Mouse (Mus musculus) B cell, adult 67 days (primary cell): ENCODE measurements around the gene Mptx2. TPM values are rescaled to one million over a fixed set of nuclear protein-coding genes. Genes with fewer than 3 reads are reported as not detected.

ENCODE experiments used
- total RNA-seq, 2 experiments: library from RNA; stranded (reverse); gene quantifications; 4 replicates each; pipeline ENCODE4 v1.2.4; 2023

Gene Mptx2
- not detected for total RNA-seq

GRCm38 (mm10) chr1:173277677-173278076 lies at the start of gene Mptx2:
Mptx2 (minus strand) TSS chr1:173277777.

GRCm38 (mm10) chr1:173265701-173266100 lies 11.9 kb downstream of the Mptx2 start, which contains the start of gene Olfr418:
Olfr418 (plus strand) TSS chr1:173266001.

DNA sequence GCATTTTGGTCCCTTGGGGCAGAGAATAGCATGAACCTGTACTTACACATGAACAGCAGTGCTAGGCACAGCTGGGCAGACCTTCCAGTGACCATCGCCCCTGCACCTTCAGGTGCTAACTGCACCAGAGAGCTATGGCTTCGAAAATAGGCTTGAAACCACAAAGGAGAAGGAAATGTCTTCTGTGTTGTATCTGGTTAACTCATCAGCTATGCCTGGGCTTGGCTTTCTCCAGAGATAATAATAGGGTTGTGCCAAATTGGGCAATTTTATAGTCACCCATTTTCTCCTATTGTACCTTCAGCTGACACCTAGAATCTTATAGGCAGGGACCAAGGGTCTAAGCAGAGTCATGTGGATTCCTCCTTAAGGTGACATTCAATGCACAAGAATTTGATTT lies 50.5 kb downstream of the Mptx2 start, which contains the start of gene Fcer1a:
Gene Fcer1a, minus strand, starts transcription at position 134 of the 400 bp plus-strand sequence.

Other genes with a start within 250 kb of the Mptx2 start
- gene Olfr1408, start 140.4 kb downstream of the Mptx2 start, total RNA-seq = not detected
- not detected for gene Olfr1406, start 87.1 kb downstream of the Mptx2 start, total RNA-seq
- not detected for gene Olfr218, start 80.0 kb downstream of the Mptx2 start, total RNA-seq
- not detected for gene Olfr1404, start 65.4 kb downstream of the Mptx2 start, total RNA-seq
- gene Fcer1a, start 50.6 kb downstream of the Mptx2 start, total RNA-seq = not detected
- not detected for gene Olfr418, start 11.8 kb downstream of the Mptx2 start, total RNA-seq
- gene Ackr1, start 56.0 kb upstream of the Mptx2 start, total RNA-seq = not detected
- gene Aim2, start 73.1 kb upstream of the Mptx2 start, total RNA-seq = 100 to 1,000 TPM; 118 to 130 TPM
- gene Cadm3, start 89.9 kb upstream of the Mptx2 start, total RNA-seq = not detected
- 10 to 100 TPM; 61.4 to 87.1 TPM for gene Ifi206, start 213.3 kb upstream of the Mptx2 start, total RNA-seq